Mouse (Mus musculus): ENCODE data around the gene Tspan1. TPM values are rescaled to one million over a fixed set of nuclear protein-coding genes. Genes with fewer than 3 reads are reported as not detected.

Gene Tspan1
- 0.17 TPM in 1 of 2 replicates, not detected in the other for polyA plus RNA-seq (2014; fragmentation: Nextera tagmentation; extraction: Ambion mirVana)

- DNase-seq (ENCODE audit: low spot score): no peak
- no peak within 1 kb of the TSS for H3K4me3 ChIP-seq (ENCODE audit: low read depth, low read length)
- H3K36me3 ChIP-seq (ENCODE audit: control insufficient read depth, insufficient read depth, low read length): no peaks in the 10 kb centered on the region
- WGBS: 40% methylated on average over 7 of the region's 7 CpGs
- no peak within 1 kb of the TSS for H3K27ac ChIP-seq (ENCODE audit: low read depth, low read length)
- ATAC-seq (ENCODE audit: low FRiP score): no peak
- no peaks in the 10 kb centered on the region for H3K9me3 ChIP-seq (ENCODE audit: control insufficient read depth, low read length)
- H3K27me3 ChIP-seq (ENCODE audit: control insufficient read depth, insufficient read depth, low read length): no peaks in the 10 kb centered on the region
- H3K9ac ChIP-seq (ENCODE audit: low read depth, low read length): no peak within 1 kb of the TSS
- H3K4me1 ChIP-seq (replicated peaks; ENCODE audit: control insufficient read depth, insufficient read depth, low read length): no peaks in the 10 kb centered on the region
- no peak within 1 kb of the TSS for H3K4me2 ChIP-seq (replicated peaks; ENCODE audit: low read depth, low read length)
Measured at GRCm38 (mm10) chr4:116167404-116167803, at the start of gene Tspan1. Gene Tspan1 (minus strand): TSS chr4:116167601.

GRCm38 (mm10) chr4:116217046-116217445 is 49.6 kb upstream of the Tspan1 start:
- Histone ChIP-seq H3K9me3 (ENCODE audit: control insufficient read depth, low read length) (no peaks in the 10 kb centered on the region), H3K36me3 (ENCODE audit: control insufficient read depth, insufficient read depth, low read length) (no peaks in the 10 kb centered on the region), H3K9ac (ENCODE audit: low read depth, low read length) (no peak overlapping the region), H3K4me3 (ENCODE audit: low read depth, low read length) (no peak overlapping the region), H3K4me2 (replicated peaks; ENCODE audit: low read depth, low read length) (no peak overlapping the region), H3K27ac (ENCODE audit: low read depth, low read length) (no peak overlapping the region), H3K4me1 (replicated peaks; ENCODE audit: control insufficient read depth, insufficient read depth, low read length) (no peaks in the 10 kb centered on the region; the same call in 1 of the 2 replicates), H3K27me3 (ENCODE audit: control insufficient read depth, insufficient read depth, low read length) (no peaks in the 10 kb centered on the region)
- DNase-seq (ENCODE audit: low spot score) (no peak), ATAC-seq (ENCODE audit: low FRiP score) (no peak)
- 68% methylated on average over 2 of the region's 2 CpGs for WGBS

GRCm38 (mm10) chr4:116215895-116216605 is 48.6 kb upstream of the Tspan1 start:
- Histone ChIP-seq H3K36me3 (ENCODE audit: control insufficient read depth, insufficient read depth, low read length) (no peaks in the 10 kb centered on the region), H3K4me1 (replicated peaks; ENCODE audit: control insufficient read depth, insufficient read depth, low read length) (no peaks in the 10 kb centered on the region; the same call in 1 of the 2 replicates), H3K9me3 (ENCODE audit: control insufficient read depth, low read length) (no peaks in the 10 kb centered on the region), H3K27ac (ENCODE audit: low read depth, low read length) (no peak overlapping the region), H3K27me3 (ENCODE audit: control insufficient read depth, insufficient read depth, low read length) (no peaks in the 10 kb centered on the region), H3K4me3 (ENCODE audit: low read depth, low read length) (no peak overlapping the region), H3K9ac (ENCODE audit: low read depth, low read length) (no peak overlapping the region), H3K4me2 (replicated peaks; ENCODE audit: low read depth, low read length) (no peak overlapping the region)
- WGBS: 82% methylated on average over 2 of the region's 2 CpGs
- ATAC-seq (ENCODE audit: low FRiP score) (no peak), DNase-seq (ENCODE audit: low spot score) (no peak)

GRCm38 (mm10) chr4:116208891-116209290 is 41.5 kb upstream of the Tspan1 start:
- no peaks in the 10 kb centered on the region for H3K36me3 ChIP-seq (ENCODE audit: control insufficient read depth, insufficient read depth, low read length)
- H3K9ac ChIP-seq (ENCODE audit: low read depth, low read length): no peak overlapping the region
- H3K4me3 ChIP-seq (ENCODE audit: low read depth, low read length): no peak overlapping the region
- ATAC-seq (ENCODE audit: low FRiP score) (no peak), DNase-seq (ENCODE audit: low spot score) (no peak)
- H3K4me1 ChIP-seq (replicated peaks; ENCODE audit: control insufficient read depth, insufficient read depth, low read length): no peaks in the 10 kb centered on the region
- H3K27me3 ChIP-seq (ENCODE audit: control insufficient read depth, insufficient read depth, low read length): no peaks in the 10 kb centered on the region
- no peaks in the 10 kb centered on the region for H3K9me3 ChIP-seq (ENCODE audit: control insufficient read depth, low read length)
- 85% methylated on average over 1 of the region's 1 CpGs for WGBS
- no peak overlapping the region for H3K4me2 ChIP-seq (replicated peaks; ENCODE audit: low read depth, low read length)
- no peak overlapping the region for H3K27ac ChIP-seq (ENCODE audit: low read depth, low read length)

GRCm38 (mm10) chr4:116206531-116206930 is 39.1 kb upstream of the Tspan1 start:
- no peak overlapping the region for H3K4me2 ChIP-seq (replicated peaks; ENCODE audit: low read depth, low read length)
- no peaks in the 10 kb centered on the region for H3K4me1 ChIP-seq (replicated peaks; ENCODE audit: control insufficient read depth, insufficient read depth, low read length)
- no peak for ATAC-seq (ENCODE audit: low FRiP score)
- H3K36me3 ChIP-seq (ENCODE audit: control insufficient read depth, insufficient read depth, low read length): no peaks in the 10 kb centered on the region
- WGBS: 86% methylated on average over 4 of the region's 4 CpGs
- no peaks in the 10 kb centered on the region for H3K27me3 ChIP-seq (ENCODE audit: control insufficient read depth, insufficient read depth, low read length)
- H3K4me3 ChIP-seq (ENCODE audit: low read depth, low read length): no peak overlapping the region
- no peak for DNase-seq (ENCODE audit: low spot score)
- H3K9ac ChIP-seq (ENCODE audit: low read depth, low read length): no peak overlapping the region
- H3K27ac ChIP-seq (ENCODE audit: low read depth, low read length): no peak overlapping the region
- no peaks in the 10 kb centered on the region for H3K9me3 ChIP-seq (ENCODE audit: control insufficient read depth, low read length)

GRCm38 (mm10) chr4:116204422-116204821 is 37.0 kb upstream of the Tspan1 start:
- DNase-seq (ENCODE audit: low spot score): no peak
- no peaks in the 10 kb centered on the region for H3K27me3 ChIP-seq (ENCODE audit: control insufficient read depth, insufficient read depth, low read length)
- no peak overlapping the region for H3K4me3 ChIP-seq (ENCODE audit: low read depth, low read length)
- H3K9me3 ChIP-seq (ENCODE audit: control insufficient read depth, low read length): no peaks in the 10 kb centered on the region
- H3K9ac ChIP-seq (ENCODE audit: low read depth, low read length): no peak overlapping the region
- H3K4me2 ChIP-seq (replicated peaks; ENCODE audit: low read depth, low read length): no peak overlapping the region
- H3K27ac ChIP-seq (ENCODE audit: low read depth, low read length): no peak overlapping the region
- 69% methylated on average over 3 of the region's 3 CpGs for WGBS
- H3K36me3 ChIP-seq (ENCODE audit: control insufficient read depth, insufficient read depth, low read length): no peaks in the 10 kb centered on the region
- ATAC-seq (ENCODE audit: low FRiP score): no peak
- H3K4me1 ChIP-seq (replicated peaks; ENCODE audit: control insufficient read depth, insufficient read depth, low read length): no peaks in the 10 kb centered on the region

- Histone ChIP-seq H3K36me3 (ENCODE audit: control insufficient read depth, insufficient read depth, low read length) (no peaks in the 10 kb centered on the region), H3K27me3 (ENCODE audit: control insufficient read depth, insufficient read depth, low read length) (no peaks in the 10 kb centered on the region), H3K4me1 (replicated peaks; ENCODE audit: control insufficient read depth, insufficient read depth, low read length) (no peaks in the 10 kb centered on the region), H3K9me3 (ENCODE audit: control insufficient read depth, low read length) (no peaks in the 10 kb centered on the region), H3K4me3 (ENCODE audit: low read depth, low read length) (no peak overlapping the region), H3K27ac (ENCODE audit: low read depth, low read length) (no peak overlapping the region), H3K4me2 (replicated peaks; ENCODE audit: low read depth, low read length) (no peak overlapping the region), H3K9ac (ENCODE audit: low read depth, low read length) (no peak overlapping the region)
- no peak for DNase-seq (ENCODE audit: low spot score)
- ATAC-seq (ENCODE audit: low FRiP score): no peak
- 87% methylated on average over 2 of the region's 2 CpGs for WGBS
Measured at GRCm38 (mm10) chr4:116198422-116198821, 31.0 kb upstream of the Tspan1 start.

- no peak for ATAC-seq (ENCODE audit: low FRiP score)
- H3K27me3 ChIP-seq (ENCODE audit: control insufficient read depth, insufficient read depth, low read length): no peaks in the 10 kb centered on the region
- DNase-seq (ENCODE audit: low spot score): no peak
- no peaks in the 10 kb centered on the region for H3K4me1 ChIP-seq (replicated peaks; ENCODE audit: control insufficient read depth, insufficient read depth, low read length)
- no peak overlapping the region for H3K4me2 ChIP-seq (replicated peaks; ENCODE audit: low read depth, low read length)
- WGBS: 73% methylated on average over 9 of the region's 9 CpGs
- no peaks in the 10 kb centered on the region for H3K9me3 ChIP-seq (ENCODE audit: control insufficient read depth, low read length)
- no peak overlapping the region for H3K4me3 ChIP-seq (ENCODE audit: low read depth, low read length)
- no peaks in the 10 kb centered on the region for H3K36me3 ChIP-seq (ENCODE audit: control insufficient read depth, insufficient read depth, low read length)
- H3K27ac ChIP-seq (ENCODE audit: low read depth, low read length): no peak overlapping the region
- H3K9ac ChIP-seq (ENCODE audit: low read depth, low read length): no peak overlapping the region
Measured at GRCm38 (mm10) chr4:116193583-116194383, 26.4 kb upstream of the Tspan1 start.
